Mouse (Mus musculus) lung, adult 2 months (tissue): Measurements from ENCODE around the gene Scn8a.

ENCODE experiments used
- CTCF ChIP-seq: fragments of 200-500 bp; IDR thresholded peaks from 2 replicates; pipeline ENCODE4 v1.5.1; 2011; ENCODE audit warnings: mild to moderate bottlenecking, low read length, control low read depth; ENCODE audit not compliant: insufficient read depth
- POLR2A ChIP-seq: fragments of 200-500 bp; IDR thresholded peaks from 2 replicates; pipeline ENCODE4 v1.6.1; 2011; ENCODE audit warnings: low read depth, mild to moderate bottlenecking, control low read depth, low read length, borderline replicate concordance; ENCODE audit errors: extremely low read depth

DNA sequence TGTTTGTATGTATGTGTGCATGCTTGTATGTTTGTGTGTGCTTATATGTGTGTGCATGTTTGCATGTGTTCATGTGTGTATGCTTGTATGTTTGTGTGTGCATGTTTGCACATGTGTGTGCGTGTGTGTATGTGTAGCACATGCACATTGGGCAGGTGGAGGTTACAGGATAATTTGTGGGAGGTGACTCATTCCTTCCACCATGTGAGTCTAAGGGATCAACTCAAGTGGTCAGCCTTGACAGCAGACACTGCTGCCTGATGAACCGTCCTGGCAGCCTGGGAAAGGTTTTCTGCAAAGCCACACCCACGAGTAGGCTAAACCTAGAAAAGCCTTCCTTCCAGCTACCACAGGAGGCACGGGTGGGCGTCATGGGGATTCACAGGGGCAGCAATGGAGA lies 8.8 kb upstream of the Scn8a start:
- no peak for TF ChIP-seq CTCF
- TF ChIP-seq POLR2A: no peak
